Mouse (Mus musculus) liver, embryonic 14.5 days (tissue): ENCODE data around the gene Slc35c1. TPM values are rescaled to one million over a fixed set of nuclear protein-coding genes. Genes with fewer than 3 reads are reported as not detected.
A peak's percentile ranks its signal among the peaks of the same experiment; 100 is the strongest.

Experiments used
- ATAC-seq: fragments of 200-750 bp; cut with Nextera tagmentation; 2 replicates; pipeline ENCODE4 v1.8.0; 2017; ENCODE audit warnings: moderate number of reproducible peaks, mild to moderate bottlenecking, moderate library complexity; ENCODE audit not compliant: insufficient read depth
- DNase-seq, 3 experiments: peaks; one replicate each; pipeline ENCODE4 v3.0.0-alpha.2; 2012 to 2013; ENCODE audit warnings: low read depth in 3 of 3, low spot score in 3 of 3
- H3K27ac ChIP-seq: fragments of 300-500 bp; sonication (generic); 2 replicates; pipeline ENCODE4 v1.5.1; 2014; ENCODE audit warnings: moderate library complexity, mild to moderate bottlenecking, control low read depth, inconsistent platforms
- H3K27me3 ChIP-seq: fragments of 300-500 bp; sonication (generic); 2 replicates; pipeline ENCODE4 v1.6.1; 2014; ENCODE audit warnings: mild to moderate bottlenecking, low read length, moderate library complexity; ENCODE audit not compliant: control insufficient read depth, insufficient read depth
- H3K36me3 ChIP-seq: fragments of 300-500 bp; sonication (generic); replicated peaks from 2 replicates; pipeline ENCODE4 v1.6.1; 2014; ENCODE audit warnings: low read depth; ENCODE audit not compliant: control insufficient read depth, insufficient read depth
- H3K4me1 ChIP-seq, 2 experiments: fragments of 200-500 bp in 1 of 2; fragments of 300-500 bp in 1 of 2; sonication (generic) in 1 of 2; replicated peaks; 2 replicates each; pipeline ENCODE4 v1.6.1; 2012 to 2014; ENCODE audit warnings: antibody characterized with exemption in 1 of 2, inconsistent platforms in 1 of 2, low read length in 1 of 2; ENCODE audit not compliant: control insufficient read depth in 2 of 2, insufficient read depth in 2 of 2
- H3K4me2 ChIP-seq: fragments of 300-500 bp; sonication (generic); 2 replicates; pipeline ENCODE4 v1.6.1; 2014; ENCODE audit warnings: low read depth, mild to moderate bottlenecking, control low read depth, moderate library complexity
- H3K4me3 ChIP-seq, 2 experiments: fragments of 200-500 bp in 1 of 2; fragments of 300-500 bp in 1 of 2; sonication (generic) in 1 of 2; 2 replicates each; pipeline ENCODE4 v1.5.1; 2012 to 2014; ENCODE audit warnings: low read depth in 2 of 2, low read length in 2 of 2, mild to moderate bottlenecking in 2 of 2, control low read depth in 1 of 2, inconsistent platforms in 1 of 2, moderate library complexity in 1 of 2; ENCODE audit not compliant: insufficient read depth in 1 of 2
- H3K9ac ChIP-seq: fragments of 300-500 bp; sonication (generic); replicated peaks from 2 replicates; pipeline ENCODE4 v1.6.1; 2014; ENCODE audit warnings: mild to moderate bottlenecking, control low read depth, moderate library complexity
- H3K9me3 ChIP-seq: fragments of 300-500 bp; sonication (generic); 2 replicates; pipeline ENCODE4 v1.6.1; 2016; ENCODE audit warnings: low read length, mixed read lengths; ENCODE audit not compliant: control insufficient read depth
- CTCF ChIP-seq: IDR thresholded peaks from 2 replicates; pipeline ENCODE4 v1.5.1; 2016; ENCODE audit warnings: antibody characterized with exemption, low read depth, control low read depth
- EP300 ChIP-seq: IDR thresholded peaks from 2 replicates; pipeline ENCODE4 v1.6.1; 2016; ENCODE audit warnings: antibody characterized with exemption, low read depth
- WGBS: fragments of 180-500 bp; shearing (Covaris S2); extraction: QIAGEN DNeasy Blood & Tissue Kit; methylation state at CpG from one replicate; pipeline ENCODE4 v1.1.7; 2014; ENCODE audit not compliant: insufficient replicate concordance; 5-methylcytosine and 5-hydroxymethylcytosine counted together
- polyA plus RNA-seq, 2 experiments: library from polyadenylated mRNA; depleted of rRNA in 1 of 2; stranded (reverse) in 1 of 2; unstranded in 1 of 2; fragments of >200 nt; fragmentation: Nextera tagmentation in 1 of 2; extraction: Ambion mirVana in 1 of 2; gene quantifications; 2 replicates each; pipeline versions ENCODE4 v1.2.1 to v1.2.3; 2012 to 2014

The Slc35c1 gene
- polyA plus RNA-seq, 2 experiments = 7.0 to 9.9 TPM

DNA sequence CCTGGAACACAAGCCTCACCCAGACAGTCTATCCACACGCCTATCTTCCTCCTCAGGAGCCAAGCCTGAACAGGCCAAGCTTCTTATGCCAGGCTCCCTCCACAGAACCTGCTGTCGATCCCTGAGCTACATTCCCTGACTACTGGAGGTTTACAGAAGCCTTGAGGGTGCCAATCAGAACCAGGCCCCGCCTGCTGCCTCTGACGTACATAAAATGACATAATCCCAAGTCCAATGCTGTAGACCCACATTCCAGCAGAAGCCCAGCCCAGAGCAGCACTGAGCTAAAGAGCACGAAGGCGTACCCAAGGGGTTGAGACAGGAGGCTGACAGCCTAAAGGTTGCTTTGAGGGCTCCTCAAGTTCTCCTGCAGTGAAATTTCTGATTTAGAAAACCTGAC is 32.5 kb downstream of the Slc35c1 start:
- Histone ChIP-seq H3K4me2 (no peak overlapping the region), H3K4me3 (no peak overlapping the region), H3K9me3 (no peaks in the 10 kb centered on the region), H3K36me3 (peaks cover 9% of the 10 kb centered on the region), H3K9ac (no peak overlapping the region), H3K4me1 (peaks cover 19 to 40% of the 10 kb centered on the region in 2 experiments), H3K27ac (no peak overlapping the region), H3K27me3 (no peaks in the 10 kb centered on the region)
- DNase-seq = no peak
- peak; percentile 29; the same call in 1 of the 2 replicates for ATAC-seq
- no peak for TF ChIP-seq CTCF
- TF ChIP-seq EP300 = no peak
- WGBS = 60% methylated on average over 6 of the region's 6 CpGs

DNA sequence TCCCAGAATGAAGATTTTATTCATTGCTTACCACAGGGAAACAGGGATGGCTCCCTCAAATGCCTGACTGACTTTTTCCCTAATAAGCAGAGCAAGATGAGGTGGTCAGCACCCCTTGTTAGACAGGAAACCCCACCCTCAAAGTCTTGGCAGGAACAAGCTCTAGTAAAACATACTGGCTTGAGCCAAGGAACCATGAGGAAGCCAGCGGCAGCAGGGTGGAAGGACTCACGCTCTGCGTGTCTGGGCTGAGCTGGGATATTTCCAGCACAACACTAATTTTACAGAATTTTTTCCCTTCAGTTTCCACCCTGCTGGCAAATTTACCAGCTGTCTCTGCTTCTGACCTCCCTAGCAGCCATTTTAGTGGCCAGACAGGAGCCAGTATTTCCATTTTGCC is 33.9 kb downstream of the Slc35c1 start:
- Histone ChIP-seq H3K36me3 (peaks cover 20% of the 10 kb centered on the region), H3K4me2 (no peak overlapping the region), H3K4me1 (peaks cover 5 to 26% of the 10 kb centered on the region in 2 experiments), H3K27me3 (no peaks in the 10 kb centered on the region), H3K4me3 (no peak overlapping the region), H3K9me3 (no peaks in the 10 kb centered on the region), H3K9ac (no peak overlapping the region), H3K27ac (no peak overlapping the region)
- no peak for ATAC-seq
- no peak for TF ChIP-seq CTCF
- no peak for TF ChIP-seq EP300
- 83% methylated on average over 3 of the region's 3 CpGs for WGBS
- DNase-seq = no peak

DNA sequence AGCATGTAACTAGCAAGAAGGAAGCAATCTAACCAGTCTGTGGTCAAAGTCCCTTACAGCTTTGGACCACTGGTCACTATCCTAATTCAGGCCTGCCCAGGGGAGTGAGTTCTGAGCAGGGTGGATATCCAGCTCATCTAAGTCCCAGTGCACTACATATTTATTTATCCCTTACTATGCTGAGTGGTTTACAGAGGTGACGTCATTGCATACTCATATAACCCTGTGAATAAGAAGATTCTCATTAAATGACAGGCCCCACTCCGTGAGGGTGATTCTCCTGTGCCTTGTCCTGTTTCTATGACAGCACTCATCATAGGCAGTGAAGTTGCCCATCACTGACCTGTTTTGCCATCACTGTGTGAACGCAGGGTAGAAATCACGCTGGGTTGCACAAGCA is 35.0 kb downstream of the Slc35c1 start:
- peaks cover 0 to 16% of the 10 kb centered on the region in 2 experiments; a peak in 3 of 4 replicates for H3K4me1 ChIP-seq
- H3K27me3 ChIP-seq = no peaks in the 10 kb centered on the region
- no peak overlapping the region for H3K9ac ChIP-seq
- DNase-seq (no peak), ATAC-seq (no peak)
- no peaks in the 10 kb centered on the region for H3K9me3 ChIP-seq
- H3K4me2 ChIP-seq = no peak overlapping the region
- TF ChIP-seq EP300 = no peak
- TF ChIP-seq CTCF = no peak
- no peak overlapping the region for H3K27ac ChIP-seq
- H3K36me3 ChIP-seq = peaks cover 26% of the 10 kb centered on the region
- H3K4me3 ChIP-seq = no peak overlapping the region
- WGBS = 78% methylated on average over 4 of the region's 4 CpGs

DNA sequence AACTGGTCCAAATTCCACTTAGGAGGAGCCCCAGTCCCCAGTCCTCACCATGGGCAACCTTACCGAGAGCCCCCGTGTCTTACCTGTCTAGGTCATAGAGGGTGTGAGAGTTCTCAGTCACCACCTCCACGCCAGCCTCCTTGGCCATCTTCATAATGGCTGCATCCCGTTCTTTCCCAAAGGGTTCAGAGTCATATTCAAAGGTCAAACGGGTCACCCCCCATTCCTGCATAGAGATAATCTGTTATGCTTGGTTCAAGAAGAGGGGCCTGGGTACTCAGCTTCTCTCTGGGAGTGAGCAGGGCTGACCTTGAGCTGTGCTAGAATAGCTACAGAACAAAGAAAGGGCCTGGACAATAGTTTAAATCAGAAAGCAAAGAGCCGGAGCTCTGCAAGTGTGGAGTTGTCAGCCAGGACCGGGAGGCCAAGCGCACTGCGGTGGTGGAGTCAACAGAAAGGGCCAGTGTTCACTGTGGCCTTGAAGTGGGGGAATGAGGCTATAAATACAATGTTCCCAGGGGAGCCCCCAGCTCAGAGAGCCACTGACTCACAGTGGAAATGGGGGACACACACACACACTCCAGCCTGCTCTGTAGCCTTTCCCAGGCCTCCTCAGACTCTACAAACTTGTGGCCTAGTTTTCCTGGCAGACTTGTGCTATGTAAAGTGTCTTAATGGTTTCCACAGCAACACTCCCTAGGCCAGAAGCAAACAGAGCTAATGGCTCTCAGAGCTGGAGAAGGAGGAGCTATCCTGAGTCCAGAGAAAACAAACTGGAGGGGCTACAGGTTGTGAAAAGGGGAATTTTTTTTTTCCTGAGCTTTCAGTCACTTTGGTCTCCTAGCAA is 35.7 kb downstream of the Slc35c1 start:
- H3K4me1 ChIP-seq = peaks cover 0 to 11% of the 10 kb centered on the region in 2 experiments; a peak in 2 of 4 replicates
- peaks cover 26% of the 10 kb centered on the region for H3K36me3 ChIP-seq
- H3K27ac ChIP-seq = no peak overlapping the region
- H3K27me3 ChIP-seq = no peaks in the 10 kb centered on the region
- ATAC-seq (no peak), DNase-seq (no peak)
- TF ChIP-seq CTCF (no peak), EP300 (no peak)
- no peak overlapping the region for H3K4me3 ChIP-seq
- no peak overlapping the region for H3K4me2 ChIP-seq
- 79% methylated on average over 9 of the region's 9 CpGs for WGBS
- no peak overlapping the region for H3K9ac ChIP-seq
- H3K9me3 ChIP-seq = no peaks in the 10 kb centered on the region

DNA sequence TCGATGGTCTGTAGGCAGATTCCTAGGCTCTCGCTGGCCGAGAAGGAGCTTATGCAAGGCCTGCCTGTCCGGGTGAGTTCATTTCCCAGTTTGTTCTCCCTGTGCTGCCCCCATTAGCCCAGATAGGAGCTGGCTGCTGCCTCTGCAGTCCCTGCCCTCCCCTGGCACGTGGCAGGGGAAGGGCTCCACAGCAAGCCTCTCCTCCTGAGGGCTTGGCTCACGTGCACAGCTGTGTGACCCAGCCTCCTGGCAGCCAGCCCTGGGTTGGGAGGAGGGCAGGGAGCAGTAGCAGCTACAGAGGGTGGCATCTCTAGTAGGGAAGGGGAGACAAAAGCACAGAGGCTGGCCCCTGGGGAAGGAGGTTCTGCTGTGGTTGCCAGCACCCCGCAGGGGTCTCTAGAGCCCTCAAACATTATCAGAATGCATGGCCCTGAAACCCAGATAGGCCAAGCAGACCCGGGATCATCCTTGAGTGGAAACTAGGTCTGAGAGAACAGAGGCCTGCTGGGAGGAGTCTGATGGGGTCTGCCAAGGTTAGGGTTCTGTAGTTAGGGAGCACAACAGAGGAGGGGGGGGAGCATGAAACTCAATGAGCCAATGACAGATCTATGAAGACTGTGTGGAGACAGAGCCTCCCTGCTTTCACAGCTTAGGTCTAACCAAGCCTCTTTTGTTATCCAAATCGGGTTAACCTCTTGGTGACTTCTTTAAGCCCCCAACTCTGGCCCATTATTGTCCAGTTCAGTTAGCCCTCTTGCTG is 36.5 kb downstream of the Slc35c1 start:
- DNase-seq (no peak), ATAC-seq (no peak)
- Histone ChIP-seq H3K27ac (no peak overlapping the region), H3K4me3 (no peak overlapping the region), H3K36me3 (peaks cover 32% of the 10 kb centered on the region), H3K4me2 (no peak overlapping the region), H3K27me3 (no peaks in the 10 kb centered on the region), H3K9ac (no peak overlapping the region), H3K4me1 (peaks cover 0 to 7% of the 10 kb centered on the region in 2 experiments; a peak in 2 of 4 replicates), H3K9me3 (no peaks in the 10 kb centered on the region)
- no peak for TF ChIP-seq EP300
- TF ChIP-seq CTCF = no peak
- WGBS = 72% methylated on average over 9 of the region's 9 CpGs
